Mouse (Mus musculus): Measurements from ENCODE around the gene Lgals7. TPM values are rescaled to one million over a fixed set of nuclear protein-coding genes. Genes with fewer than 3 reads are reported as not detected.
"Not testable (repeated sequence)": the region's sequence is repeated elsewhere in the genome, so short reads cannot be mapped to it uniquely, and the experiment has no call there.

Lgals7 gene
- total and polyA plus RNA-seq, 2 experiments = not detected

GRCm38 (mm10) chr7:28883039-28883438 is 19.4 kb downstream of the Lgals7 start:
- DNase-seq (ENCODE audit: extremely low read depth, low read depth, low spot score) = no peak
- H3K9ac ChIP-seq (ENCODE audit: low read depth, low read length) = no peak overlapping the region
- H3K36me3 ChIP-seq (ENCODE audit: control insufficient read depth, insufficient read depth, low read length) = no peaks in the 10 kb centered on the region
- H3K27ac ChIP-seq (replicated peaks; ENCODE audit: insufficient read depth, low read depth, low read length) = no peak overlapping the region
- no peak overlapping the region for H3K4me3 ChIP-seq (ENCODE audit: insufficient read depth, low read depth, low read length)
- no peaks in the 10 kb centered on the region for H3K79me2 ChIP-seq (ENCODE audit: control insufficient read depth, insufficient read depth, low read length)
- no peaks in the 10 kb centered on the region for H3K27me3 ChIP-seq (ENCODE audit: control insufficient read depth, insufficient read depth, low read length)
- TF ChIP-seq POLR2A (IDR thresholded peaks at IDR 0.05; ENCODE audit: extremely low read depth, insufficient read depth, low read length) = no peak
- TF ChIP-seq CTCF (IDR thresholded peaks at IDR 0.05; ENCODE audit: low read depth, low read length) = no peak
- WGBS = 90% methylated on average over 11 of the region's 11 CpGs
- H3K4me1 ChIP-seq (ENCODE audit: control insufficient read depth, insufficient read depth, low read length) = no peaks in the 10 kb centered on the region

GRCm38 (mm10) chr7:28883704-28884103 is 20.1 kb downstream of the Lgals7 start:
- 93% methylated on average over 4 of the region's 4 CpGs for whole genome bisulfite sequencing
- H3K9ac ChIP-seq (ENCODE audit: low read depth, low read length); H3K4me3 ChIP-seq (ENCODE audit: insufficient read depth, low read depth, low read length); H3K4me1 ChIP-seq (ENCODE audit: control insufficient read depth, insufficient read depth, low read length); H3K27me3 ChIP-seq (ENCODE audit: control insufficient read depth, insufficient read depth, low read length); H3K36me3 ChIP-seq (ENCODE audit: control insufficient read depth, insufficient read depth, low read length); DNase-seq (ENCODE audit: extremely low read depth, low read depth, low spot score); H3K79me2 ChIP-seq (ENCODE audit: control insufficient read depth, insufficient read depth, low read length); H3K27ac ChIP-seq (replicated peaks; ENCODE audit: insufficient read depth, low read depth, low read length): not testable (repeated sequence)

- no peaks in the 10 kb centered on the region for H3K79me2 ChIP-seq (ENCODE audit: control insufficient read depth, insufficient read depth, low read length)
- no peak overlapping the region for H3K4me3 ChIP-seq (ENCODE audit: insufficient read depth, low read depth, low read length)
- 0 out of 2 replicates have a peak, but pooled peaks cover 2% of the 10 kb centered on the region for H3K27me3 ChIP-seq (ENCODE audit: control insufficient read depth, insufficient read depth, low read length)
- peaks cover 2% of the 10 kb centered on the region for H3K4me1 ChIP-seq (ENCODE audit: control insufficient read depth, insufficient read depth, low read length)
- no peaks in the 10 kb centered on the region for H3K36me3 ChIP-seq (ENCODE audit: control insufficient read depth, insufficient read depth, low read length)
- no peak overlapping the region for H3K27ac ChIP-seq (replicated peaks; ENCODE audit: insufficient read depth, low read depth, low read length)
- WGBS = 26% methylated on average over 14 of the region's 14 CpGs
- no peak overlapping the region for H3K9ac ChIP-seq (ENCODE audit: low read depth, low read length)
- TF ChIP-seq POLR2A (IDR thresholded peaks at IDR 0.05; ENCODE audit: extremely low read depth, insufficient read depth, low read length) (no peak), CTCF (IDR thresholded peaks at IDR 0.05; ENCODE audit: low read depth, low read length) (no peak)
- no peak for DNase-seq (ENCODE audit: extremely low read depth, low read depth, low spot score)
Measured at GRCm38 (mm10) chr7:28886486-28886885, 22.8 kb downstream of the Lgals7 start.

GRCm38 (mm10) chr7:28888701-28889161 is 25.1 kb downstream of the Lgals7 start:
- peaks cover 4% of the 10 kb centered on the region; the same call in 1 of the 2 replicates for H3K36me3 ChIP-seq (ENCODE audit: control insufficient read depth, insufficient read depth, low read length)
- H3K4me3 ChIP-seq (ENCODE audit: insufficient read depth, low read depth, low read length) = peak overlapping the region; percentile 13; the same call in 1 of the 2 replicates
- no peak for DNase-seq (ENCODE audit: extremely low read depth, low read depth, low spot score)
- H3K9ac ChIP-seq (ENCODE audit: low read depth, low read length) = no peak overlapping the region
- H3K27me3 ChIP-seq (ENCODE audit: control insufficient read depth, insufficient read depth, low read length) = 0 out of 2 replicates have a peak, but pooled peaks cover 2% of the 10 kb centered on the region
- peaks cover 2% of the 10 kb centered on the region for H3K4me1 ChIP-seq (ENCODE audit: control insufficient read depth, insufficient read depth, low read length)
- WGBS = 6% methylated on average over 27 of the region's 27 CpGs
- H3K79me2 ChIP-seq (ENCODE audit: control insufficient read depth, insufficient read depth, low read length) = no peaks in the 10 kb centered on the region
- H3K27ac ChIP-seq (replicated peaks; ENCODE audit: insufficient read depth, low read depth, low read length) = no peak overlapping the region
- TF ChIP-seq CTCF (IDR thresholded peaks at IDR 0.05; ENCODE audit: low read depth, low read length) = no peak
- no peak for TF ChIP-seq POLR2A (IDR thresholded peaks at IDR 0.05; ENCODE audit: extremely low read depth, insufficient read depth, low read length)

- WGBS = 92% methylated on average over 17 of the region's 17 CpGs
- Histone ChIP-seq H3K36me3 (ENCODE audit: control insufficient read depth, insufficient read depth, low read length) (peaks cover 30% of the 10 kb centered on the region; the same call in 1 of the 2 replicates), H3K27me3 (ENCODE audit: control insufficient read depth, insufficient read depth, low read length) (0 out of 2 replicates have a peak, but pooled peaks cover 2% of the 10 kb centered on the region), H3K4me3 (ENCODE audit: insufficient read depth, low read depth, low read length) (no peak overlapping the region), H3K27ac (replicated peaks; ENCODE audit: insufficient read depth, low read depth, low read length) (no peak overlapping the region), H3K9ac (ENCODE audit: low read depth, low read length) (no peak overlapping the region), H3K79me2 (ENCODE audit: control insufficient read depth, insufficient read depth, low read length) (no peaks in the 10 kb centered on the region), H3K4me1 (ENCODE audit: control insufficient read depth, insufficient read depth, low read length) (peaks cover 2% of the 10 kb centered on the region)
- no peak for TF ChIP-seq POLR2A (IDR thresholded peaks at IDR 0.05; ENCODE audit: extremely low read depth, insufficient read depth, low read length)
- no peak for TF ChIP-seq CTCF (IDR thresholded peaks at IDR 0.05; ENCODE audit: low read depth, low read length)
- no peak for DNase-seq (ENCODE audit: extremely low read depth, low read depth, low spot score)
Measured at GRCm38 (mm10) chr7:28892601-28893000, 28.9 kb downstream of the Lgals7 start.

- WGBS = 66% methylated on average over 7 of the region's 7 CpGs
- TF ChIP-seq CTCF (IDR thresholded peaks at IDR 0.05; ENCODE audit: low read depth, low read length) = peak; percentile 70
- no peak for TF ChIP-seq POLR2A (IDR thresholded peaks at IDR 0.05; ENCODE audit: extremely low read depth, insufficient read depth, low read length)
- Histone ChIP-seq H3K9ac (ENCODE audit: low read depth, low read length) (no peak overlapping the region), H3K27ac (replicated peaks; ENCODE audit: insufficient read depth, low read depth, low read length) (no peak overlapping the region), H3K4me1 (ENCODE audit: control insufficient read depth, insufficient read depth, low read length) (peaks cover 2% of the 10 kb centered on the region), H3K27me3 (ENCODE audit: control insufficient read depth, insufficient read depth, low read length) (no peaks in the 10 kb centered on the region), H3K4me3 (ENCODE audit: insufficient read depth, low read depth, low read length) (no peak overlapping the region), H3K79me2 (ENCODE audit: control insufficient read depth, insufficient read depth, low read length) (no peaks in the 10 kb centered on the region), H3K36me3 (ENCODE audit: control insufficient read depth, insufficient read depth, low read length) (peaks cover 36% of the 10 kb centered on the region; the same call in 1 of the 2 replicates)
- DNase-seq (ENCODE audit: extremely low read depth, low read depth, low spot score) = peak; percentile 24
Measured at GRCm38 (mm10) chr7:28893643-28894265, 30.1 kb downstream of the Lgals7 start.

Measured in liver, adult 2 months (tissue).